Mouse (Mus musculus): ENCODE measurements around the gene Hdac11.

GRCm38 (mm10) chr6:91210852-91211251 lies 54.4 kb downstream of the Hdac11 start:
- no peak for TF ChIP-seq GATA1 (IDR thresholded peaks at IDR 0.05; ENCODE audit: low read length)
- TF ChIP-seq TAL1 (IDR thresholded peaks at IDR 0.05; ENCODE audit: low read length), result no peak
